Mouse (Mus musculus): ENCODE measurements around the gene Foxo1.

The Foxo1 gene

DNA sequence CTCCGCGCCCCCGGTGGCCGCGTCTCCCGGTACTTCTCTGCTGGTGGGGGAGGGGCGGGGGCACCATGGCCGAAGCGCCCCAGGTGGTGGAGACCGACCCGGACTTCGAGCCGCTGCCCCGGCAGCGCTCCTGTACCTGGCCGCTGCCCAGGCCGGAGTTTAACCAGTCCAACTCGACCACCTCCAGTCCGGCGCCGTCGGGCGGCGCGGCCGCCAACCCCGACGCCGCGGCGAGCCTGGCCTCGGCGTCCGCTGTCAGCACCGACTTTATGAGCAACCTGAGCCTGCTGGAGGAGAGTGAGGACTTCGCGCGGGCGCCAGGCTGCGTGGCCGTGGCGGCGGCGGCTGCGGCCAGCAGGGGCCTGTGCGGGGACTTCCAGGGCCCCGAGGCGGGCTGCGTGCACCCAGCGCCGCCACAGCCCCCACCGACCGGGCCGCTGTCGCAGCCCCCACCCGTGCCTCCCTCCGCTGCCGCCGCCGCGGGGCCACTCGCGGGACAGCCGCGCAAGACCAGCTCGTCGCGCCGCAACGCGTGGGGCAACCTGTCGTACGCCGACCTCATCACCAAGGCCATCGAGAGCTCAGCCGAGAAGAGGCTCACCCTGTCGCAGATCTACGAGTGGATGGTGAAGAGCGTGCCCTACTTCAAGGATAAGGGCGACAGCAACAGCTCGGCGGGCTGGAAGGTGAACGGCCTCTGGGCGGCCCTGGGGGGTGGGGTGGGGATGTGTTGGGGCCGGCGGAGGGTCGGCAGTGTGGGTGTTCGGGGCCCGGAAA lies 789 bp downstream of the Foxo1 start:
- DNase-seq (ENCODE audit: low read depth, low spot score): no peak

DNA sequence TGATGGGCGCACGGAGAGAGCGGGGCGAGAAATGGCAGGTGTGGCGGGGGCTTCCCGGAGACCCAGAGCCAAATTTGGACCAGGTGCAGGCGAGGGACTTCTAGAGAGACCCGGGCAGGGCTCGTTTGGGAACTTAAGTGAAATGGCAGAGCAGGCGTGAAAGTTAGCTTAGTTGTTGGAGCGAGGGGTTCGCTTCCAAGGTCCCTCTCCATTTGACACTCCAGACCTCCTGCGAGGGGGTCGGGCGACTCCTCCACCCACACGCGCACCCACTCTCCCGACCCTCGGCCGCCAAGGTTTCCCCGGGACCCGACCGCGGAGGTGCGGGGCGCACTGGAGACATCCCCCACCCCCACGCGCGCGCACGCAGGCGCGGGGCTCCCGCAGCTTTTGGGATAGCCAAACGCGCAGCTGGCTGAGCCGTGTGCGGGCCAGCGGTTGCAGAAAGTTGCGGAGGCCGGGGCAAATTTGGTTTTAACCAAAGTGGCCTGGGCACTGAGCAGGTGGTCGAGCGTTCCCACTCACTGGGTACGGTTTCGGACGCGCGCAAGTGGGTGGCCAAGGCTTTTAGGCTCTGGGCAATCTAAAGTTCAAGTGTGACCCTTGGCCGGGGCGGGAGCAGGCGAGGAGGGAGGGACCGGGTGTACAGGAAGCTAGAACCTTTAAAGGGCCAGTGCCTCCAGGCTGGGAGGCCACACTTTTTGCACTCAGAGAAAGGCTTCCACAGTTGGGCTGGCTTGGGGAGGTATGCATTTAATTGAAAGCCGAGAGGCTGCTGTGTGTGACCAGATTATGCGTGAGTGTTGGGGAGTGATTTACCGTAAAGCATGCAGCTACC lies 1.6 kb downstream of the Foxo1 start:
- no peak for DNase-seq (ENCODE audit: low read depth, low spot score)

DNA sequence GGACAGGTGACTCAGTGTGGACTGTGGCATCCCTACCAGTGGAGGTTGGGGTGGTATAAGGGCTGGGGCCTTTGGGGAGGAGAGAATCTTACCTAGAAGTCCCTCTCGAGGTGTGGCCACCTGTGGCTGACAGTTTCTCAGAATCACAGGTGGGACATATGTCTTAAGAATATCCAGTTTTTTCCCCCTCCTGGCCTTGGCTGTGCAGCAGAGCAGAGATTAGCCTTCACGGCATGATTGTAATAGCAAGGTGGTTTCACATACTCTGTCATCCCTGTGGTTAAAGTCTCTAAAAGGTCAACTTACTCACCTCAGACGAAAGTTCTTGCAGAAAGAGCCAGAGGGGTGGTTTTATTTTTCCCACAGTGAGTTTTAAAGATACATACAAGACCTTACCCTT lies 2.4 kb downstream of the Foxo1 start:
- DNase-seq (ENCODE audit: low read depth, low spot score): no peak

DNA sequence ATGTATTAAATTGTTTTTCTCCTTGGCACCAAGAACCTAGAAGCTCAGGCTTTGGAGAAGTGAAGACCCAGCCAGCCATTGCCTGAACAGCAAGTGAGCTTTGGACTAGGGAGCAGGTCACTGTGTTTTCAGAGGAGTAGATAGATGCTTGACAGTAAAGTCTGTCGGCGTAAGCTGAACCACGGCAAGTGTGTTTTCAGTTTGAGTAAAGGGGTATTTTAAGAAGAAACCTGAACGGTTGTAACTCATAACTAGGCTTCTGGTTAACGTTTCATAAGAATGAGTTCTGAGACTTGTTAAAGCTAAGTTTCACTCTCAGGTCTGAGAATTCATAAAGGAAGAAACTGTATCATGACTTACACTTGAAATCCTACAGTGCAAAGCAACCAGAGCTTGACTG lies 3.2 kb downstream of the Foxo1 start:
- DNase-seq (ENCODE audit: low read depth, low spot score): no peak

DNA sequence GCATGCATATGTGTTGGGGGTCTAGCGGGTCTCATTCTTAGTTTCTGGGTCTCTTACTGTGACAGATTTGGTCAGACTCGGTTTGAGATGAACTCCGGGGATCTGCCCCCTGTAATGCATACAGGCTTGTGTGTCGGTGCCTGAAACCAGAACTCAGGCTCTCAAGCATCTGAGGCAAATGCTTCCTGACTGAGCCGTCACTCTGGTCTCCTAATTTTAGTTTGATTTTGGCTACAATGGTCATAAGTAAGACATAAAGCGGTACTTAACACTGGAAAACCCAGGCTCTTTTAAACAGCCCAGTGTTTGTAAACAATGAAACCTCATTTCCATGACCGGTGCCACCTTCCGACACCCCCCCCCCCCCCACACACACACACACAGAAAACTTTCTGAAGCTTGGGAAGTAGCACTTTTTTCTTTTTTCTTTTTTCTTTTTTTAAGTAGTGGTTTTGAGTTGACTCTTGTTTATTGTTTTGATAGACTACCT lies 4.3 kb downstream of the Foxo1 start:
- no peak for DNase-seq (ENCODE audit: low read depth, low spot score)

DNA sequence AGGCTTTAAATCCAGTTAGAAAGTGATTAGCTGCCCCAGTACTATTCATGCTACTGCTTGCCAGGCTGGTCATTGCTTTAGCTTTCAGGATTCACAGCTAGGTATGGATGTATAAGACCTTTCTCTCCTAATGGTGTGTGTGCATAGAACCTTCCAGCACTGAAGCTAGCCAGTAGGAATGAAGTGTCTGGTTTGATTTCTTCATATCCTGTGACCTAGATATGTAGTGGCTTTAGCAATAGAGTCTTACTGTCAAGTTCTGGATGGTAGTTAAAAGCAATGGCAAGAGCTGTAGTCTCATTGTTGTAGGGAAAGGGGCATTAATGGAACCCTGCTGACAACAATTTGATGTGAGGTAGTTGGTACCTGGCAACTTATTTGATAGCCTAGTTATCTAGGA lies 6.3 kb downstream of the Foxo1 start:
- DNase-seq (ENCODE audit: low read depth, low spot score): no peak

DNA sequence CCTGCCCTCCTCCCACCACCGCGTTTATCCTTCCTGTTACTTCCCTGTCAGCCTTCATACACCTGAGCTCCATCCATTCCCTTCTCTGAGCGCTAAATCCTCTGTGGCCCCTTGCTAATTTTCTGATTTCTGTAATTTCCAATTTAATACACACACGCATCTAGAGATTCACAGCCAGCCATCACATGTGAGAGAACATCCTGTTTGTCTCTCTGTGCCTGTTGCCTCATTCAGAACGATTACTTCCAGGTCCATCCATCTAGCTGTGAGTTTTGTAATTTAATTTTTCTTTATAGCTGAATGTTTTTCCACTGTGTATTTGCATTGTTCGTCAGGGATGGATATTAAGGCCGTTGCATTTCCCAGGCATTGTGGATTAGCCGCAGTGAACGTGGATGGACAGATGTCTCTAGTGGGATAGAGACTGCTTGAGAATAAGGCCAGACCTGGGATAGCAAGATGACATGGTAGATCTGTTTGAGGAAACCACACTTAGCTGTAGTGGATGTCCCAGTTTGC lies 7.0 kb downstream of the Foxo1 start:
- no peak for DNase-seq (ENCODE audit: low read depth, low spot score)

DNA sequence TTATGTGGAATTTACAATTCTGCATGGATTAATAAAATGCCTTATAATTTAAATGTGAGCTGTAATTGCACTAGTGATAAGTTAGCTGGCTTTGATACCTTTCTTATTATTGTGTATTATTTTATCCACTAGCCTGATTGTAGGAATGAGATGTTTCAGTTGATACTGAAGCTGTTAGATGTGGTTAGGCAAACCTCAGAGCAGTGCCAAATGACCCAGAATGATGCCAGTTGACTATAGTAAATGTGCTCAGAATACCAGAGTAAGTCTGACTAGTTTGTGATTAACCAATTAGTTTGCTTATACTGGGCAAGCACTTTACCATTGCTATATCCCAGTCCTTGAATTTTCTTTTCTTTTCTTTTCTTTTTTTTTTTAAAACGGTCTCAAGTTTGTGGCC lies 12.5 kb downstream of the Foxo1 start:
- no peak for DNase-seq (ENCODE audit: low read depth, low spot score)

DNA sequence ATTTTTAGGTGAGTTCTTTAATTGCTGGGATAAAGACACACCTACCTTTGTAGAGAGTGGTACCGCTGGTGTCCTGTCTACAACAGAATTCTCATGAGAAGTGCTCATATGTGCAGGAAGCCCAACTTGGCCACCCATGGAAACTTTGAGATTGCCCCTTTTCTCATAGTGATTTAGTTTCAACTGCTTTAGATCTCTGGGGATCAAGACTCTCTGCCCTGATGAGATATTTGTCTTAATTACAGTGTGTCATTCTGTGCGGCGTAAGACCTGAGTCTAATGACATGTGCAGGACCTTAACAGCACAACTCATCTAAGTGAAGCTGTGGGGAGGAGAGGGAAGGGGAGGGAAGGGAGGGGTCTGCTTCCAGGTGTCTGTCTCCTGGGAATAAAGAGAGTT lies 13.7 kb downstream of the Foxo1 start:
- DNase-seq (ENCODE audit: low read depth, low spot score): no peak

DNA sequence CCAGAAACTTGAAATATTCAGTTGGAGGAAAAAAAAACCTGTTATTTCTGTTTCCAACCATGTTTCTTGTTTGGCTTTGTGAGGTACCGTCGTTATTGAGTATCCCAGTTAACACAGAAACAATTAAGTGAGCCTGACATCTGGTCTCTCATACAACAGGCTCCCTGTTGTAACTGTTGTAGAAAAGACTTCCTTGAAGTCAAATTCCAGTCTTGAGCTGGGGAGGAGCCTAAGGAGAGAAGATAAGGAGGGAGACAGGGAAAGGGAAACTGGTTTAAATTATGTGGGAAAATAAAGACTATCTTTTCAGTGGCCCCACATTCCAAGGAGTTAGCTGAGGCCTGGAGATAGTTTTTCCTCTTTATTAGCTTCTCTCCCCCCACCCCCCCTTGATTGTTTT lies 14.2 kb downstream of the Foxo1 start:
- no peak for DNase-seq (ENCODE audit: low read depth, low spot score)

DNA sequence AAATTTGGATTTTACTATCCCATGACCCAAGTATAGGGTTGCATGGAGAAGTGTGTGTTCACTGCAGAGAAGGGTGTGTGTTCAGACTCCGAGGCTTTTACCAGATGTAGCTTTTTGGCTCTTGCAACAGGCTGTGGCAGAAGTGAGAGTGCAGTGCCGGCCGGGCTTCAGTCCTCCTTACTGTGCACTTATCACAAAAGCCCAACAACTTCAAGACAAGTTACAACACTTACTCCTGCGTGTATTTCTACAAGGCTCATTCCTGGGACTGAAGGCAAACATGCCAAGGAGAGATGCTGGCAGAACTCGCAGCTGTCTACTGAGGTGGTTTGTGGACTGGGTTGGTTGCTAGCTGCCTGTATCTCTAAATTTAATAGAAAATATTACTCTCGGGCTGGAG lies 15.4 kb downstream of the Foxo1 start:
- DNase-seq (ENCODE audit: low read depth, low spot score): no peak

DNA sequence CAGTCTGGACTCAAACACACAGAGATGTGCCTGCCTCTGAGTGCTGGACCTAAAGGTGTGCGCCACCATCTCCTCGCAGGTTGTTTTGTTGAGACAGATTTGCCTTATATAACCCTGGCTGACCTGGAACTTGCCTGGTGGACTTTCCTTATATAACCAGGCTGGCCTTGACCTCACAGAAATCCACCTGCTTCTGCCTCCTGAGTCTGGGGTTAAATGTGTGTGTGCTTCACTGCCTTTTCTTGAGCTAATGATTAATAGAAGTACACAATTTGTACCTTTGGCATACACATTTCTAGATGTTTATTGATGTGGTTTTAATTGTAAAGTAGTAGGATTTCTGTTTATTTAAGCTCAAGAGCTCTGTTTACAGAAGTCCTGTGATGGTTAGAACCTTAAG lies 22.7 kb downstream of the Foxo1 start:
- no peak for DNase-seq (ENCODE audit: low read depth, low spot score)

DNA sequence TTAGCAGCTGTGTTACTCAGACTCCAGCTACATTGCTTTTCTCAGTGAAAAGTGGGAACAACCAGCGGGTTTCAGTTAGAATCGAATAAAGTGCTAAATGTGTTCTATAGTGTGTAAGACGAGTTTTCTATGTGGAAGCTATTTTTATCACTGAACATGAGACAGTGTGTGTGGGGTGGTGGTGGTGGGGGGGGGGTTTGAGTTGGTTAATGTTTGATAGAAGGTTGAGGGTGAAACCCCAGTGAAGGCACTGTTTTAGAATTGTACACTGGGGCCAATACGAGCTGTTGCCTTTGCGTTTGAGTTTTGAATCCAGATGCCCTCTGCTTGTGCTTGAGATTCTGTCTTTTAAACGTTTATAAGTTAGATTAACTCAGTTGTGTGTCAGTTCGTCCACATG lies 24.4 kb downstream of the Foxo1 start:
- DNase-seq (ENCODE audit: low read depth, low spot score): no peak

DNA sequence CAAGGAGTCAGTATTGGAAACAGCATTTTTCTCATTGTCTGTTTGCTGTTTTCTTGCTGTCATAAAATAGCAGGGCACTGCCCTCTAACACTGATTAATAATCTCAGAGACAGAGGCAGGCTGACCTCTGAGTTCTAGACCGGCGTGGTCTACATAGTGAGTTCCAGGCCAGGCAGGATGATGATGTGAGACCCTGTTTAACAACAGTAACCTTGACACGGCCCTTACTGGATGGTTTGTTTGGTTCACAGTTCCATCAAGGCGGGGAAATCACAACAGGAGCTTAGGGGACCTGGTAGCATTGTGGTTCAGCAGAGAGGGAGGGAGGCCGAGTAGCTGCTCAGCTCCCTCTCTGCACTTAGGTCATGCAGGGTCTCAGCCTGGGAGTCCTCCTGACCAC lies 25.8 kb downstream of the Foxo1 start:
- no peak for DNase-seq (ENCODE audit: low read depth, low spot score)

DNA sequence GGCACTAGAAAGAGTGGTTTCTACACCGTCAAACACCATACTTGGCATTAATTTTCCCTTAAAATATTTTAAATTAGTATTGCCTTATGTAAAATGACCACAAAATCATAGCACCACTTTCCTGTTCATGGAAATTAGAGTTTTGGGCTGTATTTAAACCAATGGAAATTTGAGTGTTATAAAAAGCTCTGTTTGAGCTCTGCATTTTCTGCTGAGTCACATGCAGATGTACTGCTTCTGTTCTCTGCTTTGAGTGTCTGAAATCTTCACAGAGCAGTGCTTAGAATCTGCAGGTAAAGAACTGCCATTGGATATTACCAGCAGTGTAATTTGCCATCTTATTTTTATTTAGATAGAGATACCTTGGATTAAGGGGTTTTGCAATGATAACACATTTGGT lies 27.6 kb downstream of the Foxo1 start:
- no peak for DNase-seq (ENCODE audit: low read depth, low spot score)

DNA sequence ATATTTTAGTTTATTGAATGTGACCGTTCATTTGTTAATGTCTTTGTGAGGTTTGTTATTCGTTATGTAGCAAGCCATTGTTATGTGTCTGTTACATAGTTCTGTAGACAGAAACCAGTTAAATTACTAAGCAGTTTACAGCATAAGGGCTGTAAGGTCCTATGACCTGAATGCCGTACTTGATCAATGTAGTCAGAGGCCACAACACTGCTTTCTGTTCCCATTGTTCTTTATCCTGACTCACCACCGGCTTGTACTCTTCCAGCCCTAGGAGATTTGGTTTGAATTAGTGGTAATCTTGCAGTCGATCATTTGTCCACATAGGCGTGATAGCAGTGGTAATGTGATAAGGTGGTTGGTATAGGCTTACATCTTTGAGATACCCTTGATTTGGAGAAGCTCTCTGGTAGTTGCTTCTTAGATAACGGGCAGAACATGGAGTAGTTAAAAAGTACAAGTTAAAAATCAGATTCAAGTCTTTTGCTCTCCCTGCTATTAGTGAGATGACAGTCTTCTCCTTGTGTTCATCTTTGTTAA lies 28.2 kb downstream of the Foxo1 start:
- no peak for DNase-seq (ENCODE audit: low read depth, low spot score)

DNA sequence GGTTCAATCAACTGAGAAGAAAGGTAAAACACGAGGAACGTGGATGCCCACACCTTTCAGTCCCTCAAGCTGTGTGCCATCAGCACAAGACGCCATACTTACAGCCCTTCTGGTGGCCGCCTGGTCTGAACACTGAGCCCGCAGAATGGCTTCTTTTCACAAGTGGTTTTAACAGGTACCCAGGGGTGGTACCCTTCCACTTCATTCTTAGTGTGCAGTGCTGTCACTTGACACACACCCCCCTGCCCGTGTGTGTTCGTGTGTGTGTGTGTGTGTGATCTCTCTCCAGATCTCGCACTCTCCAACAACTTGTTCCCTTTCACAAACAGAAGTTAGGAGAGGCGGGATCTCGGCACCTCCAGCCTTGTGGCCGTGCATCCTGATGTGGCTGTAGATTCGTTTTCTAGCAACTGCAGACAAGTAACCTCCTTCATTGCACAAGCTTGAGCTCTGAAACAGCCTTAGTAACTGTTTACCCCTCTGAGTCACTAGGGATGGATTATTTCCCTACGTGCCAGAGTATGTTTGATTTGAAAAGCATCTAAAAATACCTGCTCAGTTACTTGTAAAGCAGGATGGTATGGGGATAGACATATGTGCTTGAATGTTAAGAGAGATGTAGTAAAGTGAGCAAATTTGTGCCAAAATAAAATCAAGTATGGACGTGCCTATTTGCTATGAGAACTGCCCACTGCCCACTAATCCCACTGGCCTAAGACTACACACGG lies 29.3 kb downstream of the Foxo1 start:
- no peak for DNase-seq (ENCODE audit: low read depth, low spot score)

DNA sequence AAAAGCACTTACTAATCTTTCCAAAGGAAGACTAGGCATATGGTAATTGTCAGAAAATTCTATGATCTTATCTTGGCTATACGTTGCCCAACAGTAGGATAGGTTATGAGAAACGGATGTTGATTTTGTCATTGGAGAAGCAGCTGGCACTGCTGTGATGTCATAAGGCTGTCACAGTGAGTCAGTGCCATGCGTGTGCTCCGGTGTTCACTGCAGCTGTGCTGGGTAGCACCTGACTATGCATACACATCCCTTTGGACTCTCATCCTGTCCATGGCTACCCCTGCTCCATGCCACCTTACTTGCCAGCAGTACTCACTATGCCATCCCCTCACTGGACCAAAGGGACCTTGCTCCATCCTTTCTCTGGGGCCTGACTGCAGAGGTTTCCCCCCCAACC lies 30.5 kb downstream of the Foxo1 start:
- no peak for DNase-seq (ENCODE audit: low read depth, low spot score)

DNA sequence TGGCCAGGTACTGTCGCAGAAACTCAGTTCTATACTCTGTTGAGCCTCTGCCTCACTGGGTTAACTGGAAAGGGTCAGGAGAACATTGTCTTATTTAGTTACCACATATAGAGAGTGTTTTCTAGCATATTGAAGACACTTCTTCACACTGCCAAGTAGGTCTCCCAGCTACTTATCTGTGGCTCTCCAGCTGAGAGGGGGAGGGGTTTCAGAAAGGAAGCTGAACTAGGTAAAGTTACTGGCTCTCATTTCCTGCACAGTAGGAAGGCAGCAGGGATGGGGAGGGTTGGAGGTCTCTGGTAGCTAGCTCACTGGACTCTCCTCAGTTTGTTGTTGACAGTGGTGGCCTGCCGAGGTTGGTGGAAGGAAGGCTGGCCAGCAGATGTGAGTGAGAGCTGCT lies 31.2 kb downstream of the Foxo1 start:
- DNase-seq (ENCODE audit: low read depth, low spot score): no peak

DNA sequence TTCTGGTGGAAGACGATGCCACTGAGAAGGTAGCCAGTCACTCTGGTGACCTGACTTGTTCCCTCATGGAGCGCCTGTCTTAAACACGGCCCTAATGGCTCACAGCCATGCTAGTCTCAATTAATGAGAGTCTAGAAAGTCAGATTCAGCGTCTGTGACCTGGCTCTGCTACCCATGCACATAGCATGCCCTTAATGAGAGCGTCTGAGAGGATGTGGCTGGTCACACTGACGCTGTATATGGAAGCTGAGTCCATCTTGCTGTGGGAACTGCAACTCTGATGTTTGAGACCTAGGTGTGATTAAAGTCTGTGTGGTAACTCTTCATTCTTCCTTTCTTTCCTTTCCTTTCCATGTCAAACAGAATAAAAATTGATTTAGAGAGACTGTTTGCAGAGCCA lies 32.4 kb downstream of the Foxo1 start:
- DNase-seq (ENCODE audit: low read depth, low spot score): no peak

DNA sequence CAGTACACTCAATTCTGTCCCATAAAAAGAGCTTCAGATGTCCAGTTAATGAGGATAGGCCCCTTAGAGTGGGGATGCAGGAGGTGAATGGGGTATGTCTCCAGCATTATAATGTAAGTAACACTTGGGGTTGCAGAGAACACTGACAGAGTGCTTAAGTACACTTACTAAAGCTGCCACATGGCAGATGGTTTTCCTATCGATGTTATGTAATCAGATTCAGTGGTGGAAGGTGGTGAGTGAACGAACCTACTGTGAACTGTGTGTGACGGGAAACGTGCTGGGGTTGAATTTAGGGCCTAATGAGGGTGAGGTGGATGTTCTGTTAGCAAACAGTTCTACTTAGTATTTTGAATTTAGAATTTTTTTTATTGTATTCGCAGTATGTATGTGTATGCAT lies 35.2 kb downstream of the Foxo1 start:
- no peak for DNase-seq (ENCODE audit: low read depth, low spot score)
